Comparison of ENCODE assay signal across 7 mouse cellular contexts in the genomic region with DNA sequence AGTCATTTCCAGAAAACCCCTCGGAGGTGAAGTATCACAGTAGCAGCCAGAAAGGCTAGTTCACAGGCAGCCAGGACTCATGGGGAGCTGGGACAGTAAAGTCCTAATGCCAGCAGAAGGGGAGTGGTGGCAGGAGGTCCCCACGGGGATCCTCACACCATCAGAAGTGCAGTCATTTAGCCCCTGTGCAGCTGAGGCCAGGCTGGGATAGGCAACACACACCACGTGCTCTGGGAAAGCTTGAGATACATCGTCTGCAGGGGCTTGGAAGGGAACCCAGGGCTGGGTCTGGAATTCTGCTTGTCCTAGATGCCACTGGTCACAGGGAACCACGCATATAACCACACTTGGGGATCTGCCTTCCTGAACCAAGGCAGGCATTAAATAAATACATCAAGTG. TPM values are rescaled to one million over a fixed set of nuclear protein-coding genes. Genes with fewer than 3 reads are reported as not detected.
DNase-seq lines count a peak whose midpoint lies in the region; ATAC-seq and TF ChIP-seq lines count a peak whose summit lies in the region.

No protein-coding gene starts in this region.

- no peak for DNase-seq in lung, adult 18-20 months
- DNase-seq in liver, embryonic 14.5 days (ENCODE audit: low read depth in 3 of 3, low spot score in 3 of 3): no peak
- no peak for DNase-seq in adrenal gland, adult 2 months
- no peak for DNase-seq in right cerebral cortex, postnatal 4 days
- no peak for DNase-seq in kidney, adult 18-20 months

- H3K9me3 ChIP-seq in lung, embryonic 16.5 days (ENCODE audit: control insufficient read depth, low read length): no peaks in the 10 kb centered on the region
- H3K9me3 ChIP-seq in forebrain, embryonic 16.5 days (ENCODE audit: control insufficient read depth, low read length): no peaks in the 10 kb centered on the region
- H3K9me3 ChIP-seq in liver, embryonic 14.5 days (ENCODE audit: control insufficient read depth, low read length): no peaks in the 10 kb centered on the region

- peak overlapping the region; percentile 88 for H3K9ac ChIP-seq in lung, embryonic 16.5 days (ENCODE audit: low read length)
- peak overlapping the region; percentile 92 for H3K9ac ChIP-seq in forebrain, embryonic 16.5 days (replicated peaks; ENCODE audit: low read depth, low read length)
- H3K9ac ChIP-seq in liver, embryonic 14.5 days (replicated peaks): no peak overlapping the region

- H3K27ac ChIP-seq in lung, embryonic 16.5 days (ENCODE audit: low read length): no peak overlapping the region
- no peak overlapping the region; the same call in 1 of the 2 replicates for H3K27ac ChIP-seq in forebrain, embryonic 16.5 days (ENCODE audit: low read length)
- no peak overlapping the region for H3K27ac ChIP-seq in liver, embryonic 14.5 days

- H3K36me3 ChIP-seq in lung, embryonic 16.5 days (ENCODE audit: control insufficient read depth, insufficient read depth, low read length): no peaks in the 10 kb centered on the region
- H3K36me3 ChIP-seq in forebrain, embryonic 16.5 days (ENCODE audit: control insufficient read depth, insufficient read depth): no peaks in the 10 kb centered on the region
- no peaks in the 10 kb centered on the region for H3K36me3 ChIP-seq in liver, embryonic 14.5 days (replicated peaks; ENCODE audit: control insufficient read depth, insufficient read depth, low read depth)

- H3K4me1 ChIP-seq in lung, embryonic 16.5 days (replicated peaks; ENCODE audit: control insufficient read depth, insufficient read depth, low read length): peaks cover 34% of the 10 kb centered on the region
- peaks cover 60% of the 10 kb centered on the region for H3K4me1 ChIP-seq in forebrain, embryonic 16.5 days (replicated peaks; ENCODE audit: control insufficient read depth, insufficient read depth, low read length)
- peaks cover 0 to 5% of the 10 kb centered on the region in 2 experiments; a peak in 1 of 4 replicates for H3K4me1 ChIP-seq in liver, embryonic 14.5 days (replicated peaks; ENCODE audit: control insufficient read depth in 2 of 2, insufficient read depth in 2 of 2, low read length in 1 of 2)

- ATAC-seq in lung, embryonic 16.5 days (ENCODE audit: low read depth): no peak
- no peak for ATAC-seq in forebrain, embryonic 16.5 days
- ATAC-seq in liver, embryonic 14.5 days (ENCODE audit: insufficient read depth): no peak

- H3K27me3 ChIP-seq in lung, embryonic 16.5 days (ENCODE audit: control insufficient read depth, insufficient read depth, low read depth, low read length): no peaks in the 10 kb centered on the region
- no peaks in the 10 kb centered on the region for H3K27me3 ChIP-seq in forebrain, embryonic 16.5 days (replicated peaks; ENCODE audit: control insufficient read depth, insufficient read depth, low read length)
- H3K27me3 ChIP-seq in liver, embryonic 14.5 days (ENCODE audit: control insufficient read depth, insufficient read depth, low read length): peaks cover 30% of the 10 kb centered on the region

- WGBS in lung, embryonic 16.5 days: 20% methylated on average over 5 of the region's 5 CpGs
- WGBS in forebrain, embryonic 16.5 days: 13% methylated on average over 5 of the region's 5 CpGs
- 25% methylated on average over 5 of the region's 5 CpGs for WGBS in liver, embryonic 14.5 days (ENCODE audit: insufficient replicate concordance)

- H3K4me2 ChIP-seq in lung, embryonic 16.5 days (ENCODE audit: low read depth, low read length): peak overlapping the region; percentile 89
- peak overlapping the region; percentile 94 for H3K4me2 ChIP-seq in forebrain, embryonic 16.5 days (ENCODE audit: low read length)
- H3K4me2 ChIP-seq in liver, embryonic 14.5 days (ENCODE audit: low read depth): peak overlapping the region; percentile 51; the same call in 1 of the 2 replicates

- TF ChIP-seq EP300 in liver, embryonic 14.5 days (IDR thresholded peaks at IDR 0.05; ENCODE audit: low read depth): no peak

- no peak for TF ChIP-seq CTCF in liver, embryonic 14.5 days (IDR thresholded peaks at IDR 0.05; ENCODE audit: low read depth)

- H3K4me3 ChIP-seq in lung, embryonic 16.5 days (ENCODE audit: low read length): peak overlapping the region; percentile 77
- peak overlapping the region; percentile 78 for H3K4me3 ChIP-seq in forebrain, embryonic 16.5 days (replicated peaks; ENCODE audit: low read length)
- no peak overlapping the region for H3K4me3 ChIP-seq in liver, embryonic 14.5 days (ENCODE audit: insufficient read depth in 1 of 2, low read depth in 2 of 2, low read length in 2 of 2)

RNA-seq across cellular contexts. Expression of a gene that starts 1.2 kb away (rescaled TPM):
- polyA plus RNA-seq in lung, embryonic 16.5 days (2015; fragmentation: Nextera tagmentation; extraction: Ambion mirVana): 4.8 and 5.6 TPM in 2 replicates
- 3.2 and 3.4 TPM in 2 replicates for polyA plus RNA-seq in forebrain, embryonic 16.5 days (2015; fragmentation: Nextera tagmentation; extraction: Ambion mirVana)
- 0.96 and 1.2 TPM in 2 replicates for polyA plus RNA-seq in liver, embryonic 14.5 days (2012; rRNA removed)
- polyA plus RNA-seq in liver, embryonic 14.5 days (2014; fragmentation: Nextera tagmentation; extraction: Ambion mirVana): 0.29 and 0.38 TPM in 2 replicates
- 10 to 100 TPM; 29.1 to 48.4 TPM for total RNA-seq in adrenal gland, adult 2 months (2021)
- 13.5 and 16.5 TPM in 2 replicates for polyA plus RNA-seq in adrenal gland, adult 2 months (2012; rRNA removed)

Comparison
In these comparisons a context has a peak if more than half of its experiments do, and no peak if none do; other contexts are left out.
1. H3K4me3 ChIP-seq: peak in lung, embryonic 16.5 days (single experiment) and forebrain, embryonic 16.5 days (single experiment); none in liver, embryonic 14.5 days (0 of 2).
2. Peak in every context shown above with its lines, with median percentiles within 50 percentile points of each other: H3K4me2 ChIP-seq.